Mouse (Mus musculus): ENCODE data around the gene Gm5150. TPM values are rescaled to one million over a fixed set of nuclear protein-coding genes. Genes with fewer than 3 reads are reported as not detected.
"Not testable (repeated sequence)": the region's sequence is repeated elsewhere in the genome, so short reads cannot be mapped to it uniquely, and the experiment has no call there.

Gene Gm5150
- not detected in 2 replicates for polyA plus RNA-seq (2015; fragmentation: Nextera tagmentation; extraction: Ambion mirVana)

DNA sequence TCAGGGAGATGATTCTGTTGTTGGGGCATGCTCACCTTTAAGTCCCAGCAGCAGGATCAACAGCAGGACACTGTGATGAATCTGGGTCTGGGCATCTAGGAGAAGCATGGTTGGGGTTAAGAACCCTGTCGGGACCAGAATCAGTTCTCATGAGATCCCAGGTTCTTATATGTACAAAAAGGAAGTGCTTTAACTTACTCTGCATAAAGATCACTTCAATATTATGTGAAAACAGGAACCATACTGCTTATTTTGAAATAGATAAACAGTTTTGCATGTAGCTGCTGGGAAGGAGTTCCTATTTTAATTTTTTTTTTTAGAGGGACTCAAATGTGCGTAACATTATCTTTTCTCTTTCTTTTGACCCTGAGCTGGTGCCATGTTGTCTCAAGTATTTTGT is at the start of gene Gm5150:
Gene Gm5150 (minus strand): TSS at position 223 of the 400 bp plus-strand sequence.
- no peaks in the 10 kb centered on the region for H3K27me3 ChIP-seq (ENCODE audit: control insufficient read depth, insufficient read depth, low read depth, low read length)
- no peaks in the 10 kb centered on the region for H3K9me3 ChIP-seq (ENCODE audit: control insufficient read depth, low read length)
- no peaks in the 10 kb centered on the region for H3K4me1 ChIP-seq (replicated peaks; ENCODE audit: control insufficient read depth, insufficient read depth, low read length)
- no peak within 1 kb of the TSS for H3K4me2 ChIP-seq (ENCODE audit: low read depth, low read length)
- no peak for ATAC-seq (ENCODE audit: low read depth)
- H3K36me3 ChIP-seq (ENCODE audit: control insufficient read depth, insufficient read depth, low read length), result no peaks in the 10 kb centered on the region
- WGBS, result 90% methylated on average over 2 of the region's 2 CpGs
- H3K9ac ChIP-seq (ENCODE audit: low read length), result no peak within 1 kb of the TSS
- H3K4me3 ChIP-seq (ENCODE audit: low read length), result no peak within 1 kb of the TSS
- H3K27ac ChIP-seq (ENCODE audit: low read length), result no peak within 1 kb of the TSS

DNA sequence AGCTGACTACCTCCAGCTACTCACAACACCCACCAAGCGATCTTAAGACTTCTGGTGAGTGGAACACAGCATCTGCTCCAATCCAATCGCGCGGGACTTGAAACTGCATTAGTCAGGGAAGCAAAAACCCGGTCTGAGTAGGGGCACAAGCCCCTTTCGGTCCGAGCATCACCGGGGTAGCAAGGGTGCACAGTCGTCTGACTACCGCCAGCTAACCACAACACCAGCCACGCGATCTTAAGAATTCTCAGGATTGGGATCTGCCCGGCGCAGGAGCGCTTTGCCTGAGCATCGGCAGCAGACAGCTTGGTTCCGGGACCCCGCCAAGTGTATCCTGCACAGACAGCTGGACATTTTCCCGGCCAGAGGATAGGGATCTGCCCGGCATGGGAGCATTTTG is 45.5 kb upstream of the Gm5150 start:
- not testable (repeated sequence) for H3K27ac ChIP-seq (ENCODE audit: low read length); H3K4me2 ChIP-seq (ENCODE audit: low read depth, low read length); H3K27me3 ChIP-seq (ENCODE audit: control insufficient read depth, insufficient read depth, low read depth, low read length); ATAC-seq (ENCODE audit: low read depth); H3K9me3 ChIP-seq (ENCODE audit: control insufficient read depth, low read length); H3K9ac ChIP-seq (ENCODE audit: low read length); H3K4me1 ChIP-seq (replicated peaks; ENCODE audit: control insufficient read depth, insufficient read depth, low read length); H3K36me3 ChIP-seq (ENCODE audit: control insufficient read depth, insufficient read depth, low read length); H3K4me3 ChIP-seq (ENCODE audit: low read length)
- WGBS, result 75% methylated on average over 20 of the region's 20 CpGs

DNA sequence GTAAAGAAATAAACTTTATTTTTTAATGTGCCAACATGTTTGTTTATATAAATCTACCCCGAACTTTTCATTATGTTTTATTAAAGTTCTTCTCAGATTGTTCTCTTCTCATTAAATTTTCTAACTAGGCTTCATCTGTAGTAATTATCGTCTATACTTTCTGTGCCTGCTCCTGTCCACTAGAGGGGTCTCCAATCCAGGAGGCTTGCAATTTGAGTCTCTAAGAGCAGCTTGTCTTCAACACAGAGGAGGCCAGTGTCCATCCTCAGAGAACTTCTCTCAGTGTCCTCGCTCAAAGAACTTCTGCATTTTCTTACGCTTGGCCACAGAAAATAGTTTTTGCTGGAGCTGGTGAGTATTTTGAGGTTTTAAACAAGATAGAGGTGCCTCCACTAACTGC is 41.1 kb upstream of the Gm5150 start:
- no peaks in the 10 kb centered on the region for H3K27me3 ChIP-seq (ENCODE audit: control insufficient read depth, insufficient read depth, low read depth, low read length)
- ATAC-seq (ENCODE audit: low read depth), result no peak
- H3K9ac ChIP-seq (ENCODE audit: low read length), result no peak overlapping the region
- no peaks in the 10 kb centered on the region for H3K4me1 ChIP-seq (replicated peaks; ENCODE audit: control insufficient read depth, insufficient read depth, low read length)
- no peaks in the 10 kb centered on the region for H3K9me3 ChIP-seq (ENCODE audit: control insufficient read depth, low read length)
- no peak overlapping the region for H3K4me2 ChIP-seq (ENCODE audit: low read depth, low read length)
- no peak overlapping the region for H3K4me3 ChIP-seq (ENCODE audit: low read length)
- H3K36me3 ChIP-seq (ENCODE audit: control insufficient read depth, insufficient read depth, low read length), result no peaks in the 10 kb centered on the region
- H3K27ac ChIP-seq (ENCODE audit: low read length), result no peak overlapping the region
- 54% methylated on average over 4 of the region's 4 CpGs for WGBS

DNA sequence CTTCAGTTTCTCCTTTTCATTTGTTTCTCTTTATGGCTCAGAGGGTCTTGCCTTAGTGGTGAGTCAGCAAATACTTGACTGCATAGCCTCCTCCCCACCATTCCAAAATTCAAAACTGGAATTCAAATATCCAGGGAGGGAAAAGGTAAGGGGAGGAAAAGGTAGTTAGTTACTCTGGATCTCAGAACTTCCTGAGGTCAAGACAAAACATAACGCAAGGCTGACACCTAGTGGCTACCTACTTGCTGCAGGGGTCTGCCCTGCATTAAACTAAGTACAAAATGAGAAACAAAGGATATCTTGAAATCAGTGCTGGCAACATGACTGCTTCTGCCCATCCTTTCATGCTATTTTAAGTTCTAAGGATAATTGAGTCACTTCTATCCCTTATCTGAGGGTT is 37.1 kb upstream of the Gm5150 start:
- ATAC-seq (ENCODE audit: low read depth), result no peak
- 0% methylated on average over 1 of the region's 1 CpGs for WGBS

DNA sequence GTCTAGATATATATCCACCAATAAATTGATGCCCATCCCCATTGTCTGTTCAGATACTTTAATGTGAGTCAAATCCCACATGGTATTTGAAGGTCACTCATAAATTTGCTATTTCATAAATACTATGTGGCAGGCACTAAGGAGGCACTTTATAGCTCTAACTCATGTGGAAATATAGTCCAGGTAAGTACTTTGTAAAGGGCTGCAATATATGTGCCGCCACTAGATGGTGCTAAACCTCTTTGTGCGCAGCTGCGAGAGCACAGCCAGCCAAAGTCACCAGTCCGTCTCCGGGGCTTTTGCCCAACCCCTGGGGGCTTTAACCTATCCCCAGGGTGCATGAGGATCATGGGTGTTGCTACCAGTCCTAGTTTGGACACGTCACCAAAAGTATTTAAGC is 18.8 kb upstream of the Gm5150 start:
- not testable (repeated sequence) for H3K9ac ChIP-seq (ENCODE audit: low read length); H3K4me3 ChIP-seq (ENCODE audit: low read length); H3K27me3 ChIP-seq (ENCODE audit: control insufficient read depth, insufficient read depth, low read depth, low read length); H3K9me3 ChIP-seq (ENCODE audit: control insufficient read depth, low read length); H3K27ac ChIP-seq (ENCODE audit: low read length); H3K36me3 ChIP-seq (ENCODE audit: control insufficient read depth, insufficient read depth, low read length); ATAC-seq (ENCODE audit: low read depth); H3K4me2 ChIP-seq (ENCODE audit: low read depth, low read length); H3K4me1 ChIP-seq (replicated peaks; ENCODE audit: control insufficient read depth, insufficient read depth, low read length)
- 0% methylated on average over 4 of the region's 6 CpGs for WGBS

More for the DNA sequence above, 37.1 kb upstream of the Gm5150 start:
- Histone ChIP-seq H3K4me3 (ENCODE audit: low read length) (no peak overlapping the region), H3K27ac (ENCODE audit: low read length) (no peak overlapping the region), H3K9ac (ENCODE audit: low read length) (no peak overlapping the region), H3K4me1 (replicated peaks; ENCODE audit: control insufficient read depth, insufficient read depth, low read length) (no peaks in the 10 kb centered on the region), H3K36me3 (ENCODE audit: control insufficient read depth, insufficient read depth, low read length) (no peaks in the 10 kb centered on the region), H3K27me3 (ENCODE audit: control insufficient read depth, insufficient read depth, low read depth, low read length) (no peaks in the 10 kb centered on the region), H3K4me2 (ENCODE audit: low read depth, low read length) (no peak overlapping the region), H3K9me3 (ENCODE audit: control insufficient read depth, low read length) (no peaks in the 10 kb centered on the region)

DNA sequence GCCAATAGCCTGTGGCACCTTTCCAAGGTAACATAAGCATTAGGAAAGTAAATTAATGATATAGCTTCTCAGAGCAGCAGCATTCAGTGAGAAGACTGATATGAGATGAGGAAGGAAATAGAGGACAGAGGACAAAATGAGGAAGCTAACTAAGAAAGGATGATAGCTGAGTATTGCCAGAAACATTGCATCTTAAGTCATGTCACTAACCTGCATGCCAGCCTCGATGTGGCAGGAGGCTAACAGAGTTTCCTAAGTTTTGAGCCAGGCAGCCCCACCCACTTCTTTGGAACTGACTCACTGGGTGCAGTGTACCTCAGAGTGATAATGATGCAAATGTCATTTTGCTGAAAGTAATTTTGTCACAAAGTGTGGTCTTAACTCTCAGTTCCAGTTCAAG is 16.0 kb upstream of the Gm5150 start:
- 47% methylated on average over 1 of the region's 1 CpGs for WGBS
- no peak for ATAC-seq (ENCODE audit: low read depth)
- Histone ChIP-seq H3K36me3 (ENCODE audit: control insufficient read depth, insufficient read depth, low read length) (no peaks in the 10 kb centered on the region), H3K27ac (ENCODE audit: low read length) (no peak overlapping the region), H3K27me3 (ENCODE audit: control insufficient read depth, insufficient read depth, low read depth, low read length) (no peaks in the 10 kb centered on the region), H3K9me3 (ENCODE audit: control insufficient read depth, low read length) (no peaks in the 10 kb centered on the region), H3K4me2 (ENCODE audit: low read depth, low read length) (no peak overlapping the region), H3K4me1 (replicated peaks; ENCODE audit: control insufficient read depth, insufficient read depth, low read length) (no peaks in the 10 kb centered on the region), H3K9ac (ENCODE audit: low read length) (no peak overlapping the region), H3K4me3 (ENCODE audit: low read length) (no peak overlapping the region)

DNA sequence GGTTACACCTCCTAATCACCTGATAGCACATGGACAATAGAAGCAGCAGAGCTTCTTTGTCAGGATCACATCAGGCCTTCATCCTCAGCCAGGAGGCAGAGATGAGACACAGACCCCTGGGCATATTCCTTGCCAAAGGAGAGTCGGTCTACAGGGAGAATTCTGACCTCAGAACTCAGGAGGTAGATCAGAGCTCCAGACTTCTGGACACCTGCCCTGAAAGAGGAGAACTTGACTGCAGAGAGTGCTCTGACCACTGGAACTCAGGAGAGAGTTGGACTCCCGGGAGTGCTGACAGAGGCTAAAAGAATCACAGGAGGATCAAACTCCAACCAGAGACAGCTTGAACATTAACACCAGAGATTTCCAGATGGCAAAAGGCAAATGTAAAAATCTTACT is 8.2 kb upstream of the Gm5150 start:
- H3K9ac ChIP-seq (ENCODE audit: low read length); H3K4me2 ChIP-seq (ENCODE audit: low read depth, low read length); H3K9me3 ChIP-seq (ENCODE audit: control insufficient read depth, low read length); H3K4me3 ChIP-seq (ENCODE audit: low read length); ATAC-seq (ENCODE audit: low read depth); H3K36me3 ChIP-seq (ENCODE audit: control insufficient read depth, insufficient read depth, low read length); H3K4me1 ChIP-seq (replicated peaks; ENCODE audit: control insufficient read depth, insufficient read depth, low read length); H3K27ac ChIP-seq (ENCODE audit: low read length); H3K27me3 ChIP-seq (ENCODE audit: control insufficient read depth, insufficient read depth, low read depth, low read length): not testable (repeated sequence)
- 89% methylated on average over 2 of the region's 2 CpGs for WGBS

DNA sequence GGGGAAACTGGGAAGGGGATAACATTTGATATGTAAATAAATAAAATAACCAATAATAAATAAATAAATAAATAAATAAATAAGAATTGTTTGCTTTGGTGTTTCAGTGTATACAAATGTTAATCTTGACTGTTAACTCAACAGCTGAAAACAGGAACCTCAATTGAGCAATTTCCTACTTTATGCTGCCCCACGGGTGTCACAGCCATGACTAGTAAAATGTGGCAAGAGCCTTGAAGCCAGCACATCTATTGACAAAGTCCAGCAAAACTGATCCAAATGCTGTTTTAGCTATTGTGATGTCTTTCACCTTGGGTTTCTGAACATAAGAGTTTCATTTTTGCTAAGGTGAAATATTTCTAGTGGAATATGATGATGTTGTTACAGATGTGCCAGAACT is 1.6 kb upstream of the Gm5150 start:
- no peak overlapping the region for H3K4me2 ChIP-seq (ENCODE audit: low read depth, low read length)
- H3K27ac ChIP-seq (ENCODE audit: low read length), result no peak overlapping the region
- H3K9ac ChIP-seq (ENCODE audit: low read length), result no peak overlapping the region
- no peak overlapping the region for H3K4me3 ChIP-seq (ENCODE audit: low read length)
- H3K4me1 ChIP-seq (replicated peaks; ENCODE audit: control insufficient read depth, insufficient read depth, low read length), result no peaks in the 10 kb centered on the region
- H3K9me3 ChIP-seq (ENCODE audit: control insufficient read depth, low read length), result no peaks in the 10 kb centered on the region
- 89% methylated on average over 1 of the region's 1 CpGs for WGBS
- no peaks in the 10 kb centered on the region for H3K36me3 ChIP-seq (ENCODE audit: control insufficient read depth, insufficient read depth, low read length)
- ATAC-seq (ENCODE audit: low read depth), result no peak
- no peaks in the 10 kb centered on the region for H3K27me3 ChIP-seq (ENCODE audit: control insufficient read depth, insufficient read depth, low read depth, low read length)

DNA sequence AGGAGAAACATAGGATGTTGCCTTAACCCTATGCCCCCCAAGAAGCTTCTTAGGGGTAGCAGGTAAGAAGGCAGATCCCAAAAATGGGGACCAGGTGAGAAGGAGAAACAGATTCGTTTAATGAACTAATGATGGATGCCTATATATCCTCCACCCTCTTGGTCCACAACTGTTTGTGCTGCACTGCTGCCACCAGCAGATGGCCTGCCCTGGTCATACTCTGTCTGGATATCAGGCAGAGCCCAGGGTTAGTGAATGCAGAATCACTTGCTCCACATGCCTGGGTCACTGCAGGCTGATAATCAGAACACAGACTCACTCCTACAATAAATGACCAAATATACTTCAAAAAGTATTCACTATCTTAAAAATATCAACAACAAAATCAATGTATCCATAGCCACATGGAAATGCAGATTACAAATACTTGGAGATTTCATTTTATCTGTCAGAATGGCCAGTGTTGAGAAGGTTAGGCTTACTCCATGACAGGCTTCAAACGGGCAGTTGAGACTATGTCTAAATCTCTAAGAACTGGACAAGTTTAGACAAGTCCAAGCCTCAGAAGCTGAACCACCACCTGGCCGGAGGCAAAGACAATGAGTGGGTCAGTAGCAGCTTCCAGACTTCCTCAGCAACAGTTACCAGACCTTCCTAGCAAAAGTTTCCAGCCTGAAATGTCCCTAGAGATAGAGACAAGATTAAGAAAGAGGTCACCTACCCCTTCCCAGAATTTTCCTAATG is 2.2 kb downstream of the Gm5150 start:
- WGBS, result 66% methylated on average over 3 of the region's 3 CpGs
- H3K36me3 ChIP-seq (ENCODE audit: control insufficient read depth, insufficient read depth, low read length), result no peaks in the 10 kb centered on the region
- no peak overlapping the region for H3K4me3 ChIP-seq (ENCODE audit: low read length)
- no peak overlapping the region for H3K9ac ChIP-seq (ENCODE audit: low read length)
- no peaks in the 10 kb centered on the region for H3K27me3 ChIP-seq (ENCODE audit: control insufficient read depth, insufficient read depth, low read depth, low read length)
- H3K4me2 ChIP-seq (ENCODE audit: low read depth, low read length), result no peak overlapping the region
- no peak for ATAC-seq (ENCODE audit: low read depth)
- no peak overlapping the region for H3K27ac ChIP-seq (ENCODE audit: low read length)
- no peaks in the 10 kb centered on the region for H3K4me1 ChIP-seq (replicated peaks; ENCODE audit: control insufficient read depth, insufficient read depth, low read length)
- H3K9me3 ChIP-seq (ENCODE audit: control insufficient read depth, low read length), result no peaks in the 10 kb centered on the region

DNA sequence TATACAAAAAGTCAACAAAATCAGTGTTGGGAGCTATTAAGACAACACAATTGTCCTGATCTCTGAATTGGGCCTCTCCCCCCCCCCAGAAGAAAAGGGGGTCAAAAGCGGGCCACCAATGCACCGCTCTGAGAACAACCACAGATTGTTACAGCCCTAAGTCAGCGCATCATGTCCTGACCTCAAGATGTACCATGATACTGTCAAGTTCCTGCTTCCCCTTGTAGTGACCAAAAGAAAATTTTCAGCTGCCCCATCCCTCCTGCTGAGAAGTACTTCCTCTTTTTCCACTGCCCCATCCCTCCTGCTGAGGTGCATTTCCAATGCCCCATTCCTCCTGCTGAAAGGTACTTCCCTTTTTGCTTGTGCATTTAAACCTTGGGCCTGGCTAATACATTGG is 6.8 kb downstream of the Gm5150 start:
- whole genome bisulfite sequencing, result 83% methylated on average over 3 of the region's 3 CpGs
- not testable (repeated sequence) for H3K36me3 ChIP-seq (ENCODE audit: control insufficient read depth, insufficient read depth, low read length); ATAC-seq (ENCODE audit: low read depth)

More for the DNA sequence above, 6.8 kb downstream of the Gm5150 start:
- H3K27me3 ChIP-seq (ENCODE audit: control insufficient read depth, insufficient read depth, low read depth, low read length); H3K27ac ChIP-seq (ENCODE audit: low read length); H3K9ac ChIP-seq (ENCODE audit: low read length); H3K9me3 ChIP-seq (ENCODE audit: control insufficient read depth, low read length); H3K4me2 ChIP-seq (ENCODE audit: low read depth, low read length); H3K4me1 ChIP-seq (replicated peaks; ENCODE audit: control insufficient read depth, insufficient read depth, low read length); H3K4me3 ChIP-seq (ENCODE audit: low read length): not testable (repeated sequence)
